Mouse (Mus musculus): ENCODE measurements around the gene Nprl2. TPM values are rescaled to one million over a fixed set of nuclear protein-coding genes. Genes with fewer than 3 reads are reported as not detected.

Gene Nprl2
- total RNA-seq, 2 experiments from 2014 or later: 12.9 to 16.7 TPM

- intact Hi-C loops (cut with DNase I): no loop called here
- no peak for DNase-seq
Observed at GRCm38 (mm10) chr9:107594281-107595062, 52.4 kb downstream of the Nprl2 start.

Other genes with a start within 250 kb of the Nprl2 start
- 100 to 1,000 TPM; 212 to 269 TPM for gene Cish, start 246.2 kb upstream of the Nprl2 start, total RNA-seq (2021)
- gene Hemk1, start 203.9 kb upstream of the Nprl2 start, total RNA-seq (2021): 10 to 100 TPM; 16.8 to 17.0 TPM
- 10 to 100 TPM in 1 of 2 experiments, 1 to 10 TPM in 1; 8.9 to 11.4 TPM for gene 6430571L13Rik, start 201.6 kb upstream of the Nprl2 start, total RNA-seq (2021)
- gene Cacna2d2, start 142.6 kb upstream of the Nprl2 start, total RNA-seq (2021): 10 to 100 TPM in 1 of 2 experiments, 1 to 10 TPM in 1; 7.3 to 13.2 TPM
- gene Tmem115, start 8.3 kb upstream of the Nprl2 start, total RNA-seq (2021): 10 to 100 TPM; 25.0 to 26.5 TPM
- 1 to 10 TPM; 5.5 to 6.2 TPM for gene Cyb561d2, start within 50 bp of the Nprl2 start, total RNA-seq (2021)
- gene Zmynd10, start 5.1 kb downstream of the Nprl2 start, total RNA-seq (2021): not detected
- 10 to 100 TPM; 28.8 to 32.0 TPM for gene Rassf1, start 9.3 kb downstream of the Nprl2 start, total RNA-seq (2021)
- 10 to 100 TPM; 25.7 to 26.8 TPM for gene Tusc2, start 21.0 kb downstream of the Nprl2 start, total RNA-seq (2021)
- gene Hyal2, start 25.7 kb downstream of the Nprl2 start, total RNA-seq (2021): 10 to 100 TPM; 47.0 to 56.0 TPM
- gene Hyal1, start 34.7 kb downstream of the Nprl2 start, total RNA-seq (2021): 1 to 10 TPM; 3.9 to 5.7 TPM
- gene Naa80, start 36.7 kb downstream of the Nprl2 start, total RNA-seq (2021): 10 to 100 TPM; 13.0 to 16.2 TPM
- under 1 TPM; 0.41 to 0.79 TPM for gene Hyal3, start 38.6 kb downstream of the Nprl2 start, total RNA-seq (2021)
- gene Ifrd2, start 45.4 kb downstream of the Nprl2 start, total RNA-seq (2021): 10 to 100 TPM; 36.9 to 40.7 TPM
- 10 to 100 TPM; 15.4 to 17.3 TPM for gene Sema3b, start 67.0 kb downstream of the Nprl2 start, total RNA-seq (2021)
- 100 to 1,000 TPM; 422 to 478 TPM for gene Gnai2, start 93.1 kb downstream of the Nprl2 start, total RNA-seq (2021)
- gene Slc38a3, start 127.3 kb downstream of the Nprl2 start, total RNA-seq (2021): 10 to 100 TPM; 20.5 to 22.6 TPM
- not detected for gene Gnat1, start 137.5 kb downstream of the Nprl2 start, total RNA-seq (2021)
- gene Sema3f, start 168.2 kb downstream of the Nprl2 start, total RNA-seq (2021): 10 to 100 TPM; 19.4 to 22.2 TPM
- 10 to 100 TPM; 57.8 to 66.6 TPM for gene Rbm5, start 228.8 kb downstream of the Nprl2 start, total RNA-seq (2021)